Mouse (Mus musculus) liver (tissue): ENCODE data around the gene Dapk2.
A peak's percentile ranks its signal among the peaks of the same experiment; 100 is the strongest.

Source experiments
- DNase-seq: peaks from one replicate; pipeline ENCODE4 v3.0.0-alpha.2; 2020; ENCODE audit warnings: mixed read lengths

Gene Dapk2

DNA sequence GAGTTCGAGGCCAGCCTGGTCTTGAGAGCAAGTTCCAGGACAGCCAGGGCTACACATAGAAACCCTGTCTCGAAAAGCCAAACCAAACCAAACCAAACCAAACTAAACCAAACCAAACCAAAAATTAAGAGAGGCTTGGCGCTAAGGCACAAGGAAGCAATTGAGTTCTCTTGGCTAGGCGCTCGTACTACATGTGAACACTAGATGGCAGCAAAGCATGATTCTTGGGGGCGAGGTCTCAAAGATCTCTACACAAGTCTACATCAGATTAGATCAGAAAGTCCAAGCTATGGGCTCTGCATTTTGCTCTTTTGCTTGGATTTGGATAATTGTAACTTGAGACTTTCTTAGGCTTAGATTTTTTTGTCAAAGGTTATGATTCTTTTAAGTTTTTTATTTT is 13.8 kb upstream of the Dapk2 start:
- DNase-seq, result peak; percentile 73

- no peak for DNase-seq
Measured at GRCm38 (mm10) chr9:66146141-66146540, 11.9 kb upstream of the Dapk2 start.

DNA sequence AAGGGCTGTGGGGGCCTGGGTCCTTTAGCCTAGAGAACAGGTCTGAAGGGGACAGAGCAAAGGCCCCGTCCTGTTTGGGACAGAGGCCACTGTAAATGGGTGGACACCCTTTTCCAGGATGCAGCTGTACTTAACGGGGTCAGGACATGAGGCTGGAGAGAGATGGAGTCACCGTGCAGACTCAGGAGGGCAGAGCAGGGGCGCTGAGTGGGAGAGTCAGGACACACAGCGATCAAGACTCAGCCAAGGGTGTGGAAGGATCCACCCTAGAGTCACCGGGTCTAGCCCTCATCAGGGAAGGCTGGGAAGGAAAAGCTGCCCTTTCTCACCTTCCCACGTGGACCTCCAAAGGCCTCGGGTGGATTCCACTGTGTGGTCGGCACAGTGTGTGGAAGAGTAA is 6.0 kb upstream of the Dapk2 start:
- no peak for DNase-seq

- DNase-seq, result no peak
Measured at GRCm38 (mm10) chr9:66153594-66153993, 4.4 kb upstream of the Dapk2 start.

GRCm38 (mm10) chr9:66154013-66154412 is 4.0 kb upstream of the Dapk2 start:
- DNase-seq, result no peak

DNA sequence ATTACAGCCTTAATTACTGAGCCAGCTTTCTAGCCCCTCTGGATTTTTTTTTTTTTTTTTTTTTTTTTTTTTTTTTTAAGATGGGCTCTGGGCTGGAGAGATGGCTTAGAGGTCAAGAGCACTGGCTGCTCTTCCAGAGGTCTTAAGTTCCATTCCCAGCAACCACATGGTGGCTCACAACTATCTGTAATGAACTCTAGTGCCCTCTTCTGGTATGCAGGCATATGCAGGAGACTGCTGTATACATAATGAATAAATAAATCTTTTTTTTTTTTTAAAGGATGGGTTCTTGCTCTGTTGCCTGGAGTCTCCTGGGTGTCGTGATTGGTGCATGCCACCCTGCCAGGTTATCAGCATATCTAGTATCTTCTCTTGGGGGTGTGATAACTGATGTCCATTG is 2.5 kb upstream of the Dapk2 start:
- DNase-seq, result no peak

GRCm38 (mm10) chr9:66158885-66159430 is 935 bp downstream of the Dapk2 start:
- DNase-seq, result peak; percentile 62

DNA sequence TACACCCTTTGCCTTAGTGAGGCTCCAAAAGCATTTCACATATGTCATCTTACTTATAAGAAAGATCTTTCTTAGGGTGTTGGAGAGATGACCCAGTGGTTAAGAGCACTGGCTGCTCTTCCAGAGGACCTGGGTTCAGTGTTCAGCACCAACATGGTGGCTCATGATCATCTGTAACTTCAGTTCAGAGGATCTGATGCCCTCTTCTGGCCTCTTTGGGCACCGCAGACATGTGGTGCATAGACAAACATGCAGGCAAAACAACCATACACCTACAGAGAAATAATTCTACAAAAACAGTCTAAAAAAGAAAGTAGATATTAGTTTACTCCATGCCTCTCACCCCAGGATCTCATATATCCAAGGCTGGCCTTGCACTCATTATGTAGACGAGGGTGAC is 2.1 kb downstream of the Dapk2 start:
- peak; percentile 60 for DNase-seq

DNA sequence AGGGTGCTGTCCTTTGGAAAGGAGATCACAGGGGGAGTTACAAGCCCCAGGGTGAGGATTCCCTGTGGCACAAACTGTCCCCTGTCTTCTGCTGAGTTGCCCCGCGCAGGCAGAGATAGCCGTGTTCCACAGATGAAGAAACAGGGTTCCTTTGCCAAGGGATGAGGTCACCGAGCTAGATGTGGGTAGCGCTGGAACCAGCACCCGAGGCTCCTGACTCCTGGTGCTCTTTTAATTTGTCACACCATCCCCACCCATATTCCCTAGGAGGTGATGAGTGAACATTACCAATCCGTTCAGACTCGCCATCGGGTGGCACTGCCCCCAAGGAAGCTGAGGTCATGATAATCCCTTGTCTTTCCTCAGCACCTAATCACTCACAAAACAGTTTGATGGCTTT is 5.0 kb downstream of the Dapk2 start:
- DNase-seq, result no peak

DNA sequence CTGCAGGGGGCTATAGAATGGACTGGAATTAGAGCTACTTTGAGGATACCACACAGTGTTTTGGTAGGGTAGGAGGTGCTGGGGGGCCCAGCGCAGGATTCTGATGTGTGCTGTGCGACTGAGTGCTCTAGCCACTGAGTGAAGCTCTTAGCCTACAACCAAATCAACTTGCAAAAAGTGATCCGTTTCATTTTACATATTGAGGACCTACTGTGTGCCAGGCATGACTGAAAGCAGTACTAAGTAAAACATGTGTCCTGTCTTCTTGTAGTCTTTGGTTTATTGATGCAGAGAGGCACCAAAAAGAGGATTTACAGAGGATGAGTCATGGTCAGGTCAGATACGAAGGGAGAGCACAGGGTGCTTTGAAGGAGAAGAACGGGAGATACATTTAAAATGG is 9.2 kb downstream of the Dapk2 start:
- no peak for DNase-seq

DNA sequence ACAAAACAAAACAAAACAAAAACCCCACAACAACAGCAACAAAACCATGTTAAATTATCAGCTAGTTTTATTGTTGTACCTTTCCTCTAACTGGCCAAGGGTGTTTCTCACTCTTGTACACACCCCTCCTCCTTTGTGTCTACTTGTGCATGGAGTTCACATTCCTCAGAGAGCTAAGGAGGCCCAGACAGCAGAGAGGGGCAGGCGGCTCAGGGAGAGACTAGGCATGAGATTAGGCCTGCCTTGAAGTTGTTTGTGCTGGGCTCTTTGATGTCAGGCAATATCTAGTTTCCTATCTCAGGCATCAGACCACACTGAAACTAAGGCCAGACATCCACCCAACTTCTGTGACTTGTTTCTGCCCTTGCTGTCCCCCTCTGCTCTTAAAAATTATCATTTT is 10.2 kb downstream of the Dapk2 start:
- peak; percentile 50 for DNase-seq

- no peak for DNase-seq
Measured at GRCm38 (mm10) chr9:66170506-66170905, 12.5 kb downstream of the Dapk2 start.

DNA sequence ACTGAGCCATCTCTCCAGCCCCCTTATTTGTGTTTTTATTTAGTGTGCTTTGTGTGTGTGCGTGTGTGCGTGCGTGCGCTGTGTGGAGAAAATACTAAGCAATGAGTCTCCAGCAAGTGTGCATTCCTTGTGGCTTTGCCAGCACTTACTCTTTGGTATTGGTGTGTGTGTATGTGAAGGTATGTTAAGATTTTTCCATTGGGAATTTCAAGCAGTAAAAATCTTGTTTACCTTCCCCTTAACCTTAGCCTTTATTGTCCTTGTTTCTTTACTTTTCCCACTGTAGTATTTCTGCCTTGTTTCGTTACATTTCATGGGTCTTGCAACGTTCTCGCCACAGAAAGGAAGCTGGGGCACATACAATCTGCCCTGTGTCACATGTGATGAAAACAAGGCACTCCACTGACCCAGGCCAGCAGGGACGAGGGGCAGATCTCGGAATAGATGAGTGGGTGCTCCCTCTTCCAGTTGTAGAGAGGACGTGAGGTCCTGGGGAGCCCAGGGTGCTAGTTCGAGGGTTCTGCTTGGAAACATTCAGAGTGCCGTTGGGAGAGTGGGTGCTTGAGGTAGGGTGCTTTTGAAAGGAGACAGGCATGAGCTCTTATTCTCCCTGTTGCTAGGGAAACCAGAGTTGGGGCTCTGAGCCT is 13.4 kb downstream of the Dapk2 start:
- no peak for DNase-seq

- DNase-seq, result no peak
Measured at GRCm38 (mm10) chr9:66173316-66173855, 15.4 kb downstream of the Dapk2 start.

DNA sequence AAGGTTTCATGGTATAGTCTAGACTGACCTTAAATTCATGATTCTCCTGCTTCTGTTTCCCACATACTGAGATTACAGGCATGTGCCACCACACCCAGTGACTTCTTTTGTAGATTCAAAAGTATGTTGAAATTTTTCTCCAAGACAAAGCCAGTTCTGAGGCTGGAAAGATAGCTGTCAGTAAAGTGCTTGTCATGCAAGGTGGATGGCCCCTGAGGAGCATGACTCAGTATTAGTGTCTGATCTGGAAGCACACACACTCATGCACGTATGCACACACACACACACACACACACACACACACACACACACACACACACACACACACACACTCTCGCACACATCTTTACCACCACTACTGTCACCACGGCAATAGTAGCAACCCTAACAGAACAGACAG is 17.0 kb downstream of the Dapk2 start:
- DNase-seq, result peak; percentile 42

- no peak for DNase-seq
Measured at GRCm38 (mm10) chr9:66177975-66178374, 20.0 kb downstream of the Dapk2 start.

DNA sequence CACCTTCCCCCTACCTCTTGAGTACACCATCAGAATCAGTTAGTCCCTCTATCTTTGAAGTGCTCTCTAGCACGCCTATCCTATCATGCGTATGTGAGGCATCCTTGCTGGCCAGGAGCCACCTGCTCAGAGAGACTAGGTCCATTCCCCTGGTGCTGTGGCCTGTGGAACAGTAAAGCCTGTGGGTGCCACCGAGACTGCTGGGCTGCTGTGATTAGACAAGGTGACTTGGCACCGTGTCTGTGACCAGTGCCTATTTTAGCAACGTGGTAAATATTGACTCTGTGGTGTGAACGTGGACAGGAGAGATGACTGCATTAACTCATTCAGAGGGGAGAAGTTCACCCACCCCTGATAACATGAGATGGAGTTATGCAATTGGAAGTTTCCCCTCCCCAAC is 21.8 kb downstream of the Dapk2 start:
- peak; percentile 74 for DNase-seq

DNA sequence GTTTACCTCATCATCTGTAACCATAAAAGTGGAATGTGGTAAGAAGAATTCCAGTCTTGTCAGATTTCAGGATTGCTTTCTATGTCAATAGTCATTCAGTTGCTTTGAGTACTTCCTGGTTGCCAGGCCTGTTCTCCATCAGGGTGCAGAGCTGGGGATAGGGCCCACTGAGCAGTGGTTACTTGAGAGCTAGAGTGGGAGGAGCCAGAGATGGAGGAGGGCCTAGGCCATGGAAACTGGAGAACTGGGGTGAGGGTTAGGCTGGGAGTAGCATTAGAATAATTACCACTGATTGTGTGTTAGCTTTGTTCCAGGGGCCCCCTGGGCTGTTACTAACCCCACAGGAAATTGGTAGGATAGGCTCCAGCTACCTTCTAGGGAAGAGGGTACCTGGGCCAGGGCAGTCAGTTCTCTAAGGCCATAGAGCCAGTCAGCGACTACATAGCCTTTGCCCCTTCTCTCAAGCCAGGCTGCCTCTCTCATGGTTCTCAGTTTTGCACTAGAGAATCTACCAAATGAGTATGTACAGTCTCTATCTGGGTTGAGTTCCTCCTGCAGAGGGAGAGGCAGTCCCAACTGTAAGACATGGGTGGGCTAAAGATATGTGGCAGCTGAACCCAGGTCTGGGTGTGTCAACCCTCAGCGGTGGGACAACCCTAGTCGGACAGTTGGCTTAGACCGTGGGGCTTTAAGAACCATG is 23.3 kb downstream of the Dapk2 start:
- peak; percentile 87 for DNase-seq

DNA sequence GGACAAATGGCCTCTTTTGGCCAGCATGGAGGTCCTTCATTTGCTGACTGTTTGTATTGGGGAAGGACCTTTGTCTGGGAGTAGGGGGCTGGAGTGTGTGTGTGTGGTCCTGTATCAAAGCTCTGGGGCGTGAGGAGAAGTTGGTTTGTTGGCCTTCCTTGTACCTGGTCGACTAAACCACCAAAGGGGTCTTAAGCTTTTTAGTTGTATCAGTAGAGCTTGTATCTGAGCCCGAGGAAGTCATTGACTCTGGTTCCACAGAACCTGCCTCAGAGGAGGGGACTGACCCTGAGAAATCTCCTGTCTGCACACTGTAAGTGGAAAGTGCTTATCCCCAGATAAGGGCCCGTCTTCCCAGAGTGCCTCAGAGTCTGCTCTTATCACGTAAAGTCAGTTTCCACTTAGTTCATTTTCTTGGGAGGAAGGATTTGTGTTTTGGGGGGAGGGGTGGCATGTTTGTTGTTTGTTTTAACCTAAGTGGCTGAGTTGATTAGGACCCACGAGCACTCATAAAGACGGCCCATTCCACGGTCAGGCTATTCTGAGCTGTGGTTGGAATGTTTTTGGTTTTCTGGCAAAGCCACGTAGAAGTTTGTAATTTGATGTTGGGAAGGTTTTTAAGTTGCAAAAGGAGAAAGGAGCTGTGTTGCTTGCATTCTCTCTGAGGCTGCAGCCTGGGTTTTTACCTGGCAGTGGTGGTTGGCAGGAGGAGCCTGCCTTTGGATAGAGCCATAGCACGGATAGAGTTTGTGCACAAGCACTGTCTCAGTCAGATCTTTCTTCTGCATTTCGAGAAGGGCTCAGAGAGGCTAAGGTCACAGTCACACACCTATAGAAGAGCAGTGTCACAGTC is 24.0 kb downstream of the Dapk2 start:
- DNase-seq, result peak; percentile 88

DNA sequence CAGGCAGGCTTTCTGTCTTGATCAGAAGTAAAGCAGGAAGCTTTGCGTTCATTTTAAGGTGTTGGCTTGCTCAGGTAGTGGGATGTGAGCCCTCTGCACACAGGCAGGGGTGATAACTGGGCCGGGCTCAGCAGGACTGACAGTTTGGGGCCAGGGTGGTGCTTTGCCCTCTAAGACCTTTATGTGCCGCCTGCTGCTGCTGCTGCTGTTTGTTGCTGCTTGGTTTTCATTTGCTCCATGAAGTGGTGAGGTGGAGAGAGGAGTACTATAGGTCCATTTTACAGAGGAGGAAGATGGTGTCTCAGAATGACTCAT is 24.6 kb downstream of the Dapk2 start:
- DNase-seq, result peak; percentile 79

- DNase-seq, result peak; percentile 35
Measured at GRCm38 (mm10) chr9:66183023-66183422, 25.0 kb downstream of the Dapk2 start.

DNA sequence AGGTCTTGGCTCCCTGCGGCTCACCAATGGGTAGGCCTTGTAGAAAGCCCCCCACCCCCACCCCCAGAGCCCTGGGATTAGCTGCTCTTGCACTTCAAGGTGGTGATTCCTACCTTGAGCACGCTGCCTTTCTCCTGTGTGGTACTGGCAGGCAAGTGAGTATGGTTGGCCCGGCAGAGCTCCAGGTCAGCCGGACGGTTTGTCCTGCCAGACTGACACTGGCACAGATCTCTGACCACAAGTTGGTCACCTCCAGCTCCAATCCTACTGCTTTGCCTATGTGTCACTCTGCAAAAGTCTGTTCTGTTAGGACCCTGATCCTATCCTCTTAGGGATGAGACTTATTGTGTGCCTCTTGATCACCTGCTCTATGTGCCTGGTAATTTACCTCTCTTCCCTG is 26.5 kb downstream of the Dapk2 start:
- DNase-seq, result no peak

DNA sequence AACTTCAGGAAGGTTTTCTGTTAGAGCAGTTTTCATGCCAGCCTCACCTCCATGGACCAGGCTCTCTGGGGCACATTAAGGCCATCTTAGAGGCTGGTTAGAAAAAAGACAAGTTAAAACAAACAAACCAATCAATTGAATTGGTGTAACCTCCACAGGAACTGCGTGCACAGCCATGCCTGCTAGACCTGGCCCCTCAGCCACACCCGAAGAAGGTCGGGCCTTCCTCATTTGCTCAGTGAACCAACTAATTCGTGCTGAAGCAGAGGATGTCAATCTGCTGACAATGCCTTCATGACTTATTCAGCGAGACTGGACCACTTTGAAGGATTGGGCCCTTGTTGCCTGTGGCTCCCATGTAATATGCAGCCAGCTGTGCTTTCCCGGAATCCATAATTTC is 28.4 kb downstream of the Dapk2 start:
- peak; percentile 80 for DNase-seq
